Mouse (Mus musculus) testis, postnatal 14 days (tissue): Measurements from ENCODE around the gene Nup98.

Source experiments
- DNase-seq: peaks from one replicate; pipeline ENCODE4 v3.0.0; 2021; ENCODE audit warnings: low spot score

Nup98 gene

GRCm38 (mm10) chr7:102229814-102230213, 19.8 kb upstream of the Nup98 start:
- DNase-seq, result peak; percentile 80

GRCm38 (mm10) chr7:102228049-102228670, 18.2 kb upstream of the Nup98 start:
- no peak for DNase-seq

GRCm38 (mm10) chr7:102226051-102226450, 16.1 kb upstream of the Nup98 start:
- no peak for DNase-seq

- peak; percentile 65 for DNase-seq
Observed at GRCm38 (mm10) chr7:102223883-102224738, 14.1 kb upstream of the Nup98 start.

GRCm38 (mm10) chr7:102222830-102223556, 13.0 kb upstream of the Nup98 start:
- DNase-seq, result peak; percentile 66

- DNase-seq, result no peak
Observed at GRCm38 (mm10) chr7:102222336-102222735, 12.4 kb upstream of the Nup98 start.

GRCm38 (mm10) chr7:102221899-102222298, 11.9 kb upstream of the Nup98 start:
- DNase-seq, result no peak

GRCm38 (mm10) chr7:102211071-102211470, 1.1 kb upstream of the Nup98 start:
- no peak for DNase-seq

- no peak for DNase-seq
Observed at GRCm38 (mm10) chr7:102208806-102209363, 1.1 kb downstream of the Nup98 start.

GRCm38 (mm10) chr7:102205646-102206045, 4.3 kb downstream of the Nup98 start:
- DNase-seq, result no peak

GRCm38 (mm10) chr7:102204296-102204857, 5.6 kb downstream of the Nup98 start:
- no peak for DNase-seq

- no peak for DNase-seq
Observed at GRCm38 (mm10) chr7:102200996-102201785, 8.8 kb downstream of the Nup98 start.

GRCm38 (mm10) chr7:102200576-102200975, 9.4 kb downstream of the Nup98 start:
- DNase-seq, result no peak

GRCm38 (mm10) chr7:102192356-102192755, 17.6 kb downstream of the Nup98 start:
- DNase-seq, result no peak

- no peak for DNase-seq
Observed at GRCm38 (mm10) chr7:102183849-102184248, 26.1 kb downstream of the Nup98 start.

GRCm38 (mm10) chr7:102170300-102170699, 39.7 kb downstream of the Nup98 start:
- DNase-seq, result no peak

GRCm38 (mm10) chr7:102153691-102154090, 56.3 kb downstream of the Nup98 start:
- DNase-seq, result no peak

- DNase-seq, result no peak
Observed at GRCm38 (mm10) chr7:102137898-102138297, 72.1 kb downstream of the Nup98 start.

- no peak for DNase-seq
Observed at GRCm38 (mm10) chr7:102137464-102137863, 72.5 kb downstream of the Nup98 start.

- no peak for DNase-seq
Observed at GRCm38 (mm10) chr7:102132395-102132794, 77.6 kb downstream of the Nup98 start.

- no peak for DNase-seq
Observed at GRCm38 (mm10) chr7:102120326-102120725, 89.7 kb downstream of the Nup98 start.
